Mouse (Mus musculus) megakaryocyte, embryonic 14.5 days (primary cell): ENCODE measurements at regions not wholly inside any gene's neighbourhood (a gene's known extent, or its start where the extent isn't known, plus 50 kb on each side); places are given as distances from the start of the nearest gene placed in this dataset.

Source experiments
- FLI1 ChIP-seq: IDR thresholded peaks from 2 replicates; pipeline ENCODE4 v1.6.1; 2012; ENCODE audit warnings: low read length, inconsistent platforms, mixed read lengths
- GATA1 ChIP-seq: IDR thresholded peaks from 3 replicates; pipeline ENCODE4 v1.6.1; 2012; ENCODE audit warnings: mixed read lengths, low read length, inconsistent platforms, borderline replicate concordance

- no peak for TF ChIP-seq FLI1
- no peak for TF ChIP-seq GATA1
Measured at GRCm38 (mm10) chr9:90494888-90495287, 224.3 kb upstream of the Tbc1d2b start.
